13 mouse cellular contexts compared by ENCODE assay signal in genomic region chr12:70129105-70129504, GRCm38 (mm10). TPM values are rescaled to one million over a fixed set of nuclear protein-coding genes. Genes with fewer than 3 reads are reported as not detected.
DNase-seq lines count a peak whose midpoint lies in the region; ATAC-seq and TF ChIP-seq lines count a peak whose summit lies in the region.
"Had no signal": no experiment of that assay in that cellular context is flagged by ENCODE, and none has a peak within 500 bp of the region (broad histone marks: within the 10 kb centered on the region; RNA-seq: fewer than 3 reads in every experiment).

No protein-coding gene starts in this region.

- H3K9ac ChIP-seq in embryonic facial prominence, embryonic 14.5 days (ENCODE audit: low read depth, low read length): no peak overlapping the region
- no peak overlapping the region for H3K9ac ChIP-seq in MEL (ENCODE audit: control insufficient read depth, low read depth, low read length, poor library complexity, severe bottlenecking)
- H3K9ac ChIP-seq: embryonic facial prominence, embryonic 12.5 days; liver, embryonic 13.5 days; neural tube, embryonic 12.5 days had no signal

- no peak overlapping the region for H3K4me2 ChIP-seq in embryonic facial prominence, embryonic 14.5 days (ENCODE audit: low read depth, low read length)
- H3K4me2 ChIP-seq: embryonic facial prominence, embryonic 12.5 days; liver, embryonic 13.5 days; neural tube, embryonic 12.5 days had no signal

- TF ChIP-seq RAD21 in MEL (IDR thresholded peaks at IDR 0.05; ENCODE audit: low read depth, low read length): no peak

- intact Hi-C loops in left cerebral cortex, adult 2 months (cut with DNase I): no loop called here

- H3K27me3 ChIP-seq in embryonic facial prominence, embryonic 14.5 days (replicated peaks; ENCODE audit: control insufficient read depth, insufficient read depth, low read length): no peaks in the 10 kb centered on the region
- no peaks in the 10 kb centered on the region for H3K27me3 ChIP-seq in embryonic facial prominence, embryonic 10.5 days (replicated peaks; ENCODE audit: low read depth, poor library complexity, severe bottlenecking)
- no peaks in the 10 kb centered on the region for H3K27me3 ChIP-seq in MEL (ENCODE audit: control insufficient read depth in 1 of 2, insufficient read depth in 2 of 2, low read length in 2 of 2)
- H3K27me3 ChIP-seq: embryonic facial prominence, embryonic 12.5 days; neural tube, embryonic 12.5 days had no signal

- peak; percentile 37 for TF ChIP-seq CTCF in left cerebral cortex, adult 2 months (IDR thresholded peaks at IDR 0.05)
- peak; percentile 11 to 50 (median 22); a peak in 4 of 6 replicates for TF ChIP-seq CTCF in MEL (IDR thresholded peaks at IDR 0.05 in 2 of 3, conservative IDR thresholded peaks at IDR 0.05 in 1 of 3; ENCODE audit: control insufficient read depth in 1 of 3, insufficient read depth in 1 of 3, low read depth in 2 of 3, low read length in 3 of 3, poor library complexity in 1 of 3, severe bottlenecking in 1 of 3)

- H3K27ac ChIP-seq in embryonic facial prominence, embryonic 14.5 days (replicated peaks; ENCODE audit: low read depth, low read length): no peak overlapping the region
- H3K27ac ChIP-seq in embryonic facial prominence, embryonic 10.5 days (replicated peaks): no peak overlapping the region
- no peak overlapping the region for H3K27ac ChIP-seq in left cerebral cortex, adult 2 months
- H3K27ac ChIP-seq in MEL (ENCODE audit: control insufficient read depth, low read depth, low read length): no peak overlapping the region
- H3K27ac ChIP-seq: embryonic facial prominence, embryonic 12.5 days; liver, embryonic 13.5 days; neural tube, embryonic 12.5 days had no signal

- no peak for TF ChIP-seq EP300 in MEL (IDR thresholded peaks at IDR 0.05; ENCODE audit: low read depth in 1 of 2, low read length in 2 of 2)

- TF ChIP-seq POLR2A in MEL (IDR thresholded peaks at IDR 0.05; ENCODE audit: control insufficient read depth in 1 of 2, insufficient read depth in 1 of 2, low read depth in 1 of 2, low read length in 2 of 2, poor library complexity in 1 of 2): no peak

- H3K9me3 ChIP-seq in embryonic facial prominence, embryonic 14.5 days (ENCODE audit: control insufficient read depth, low read length): no peaks in the 10 kb centered on the region
- H3K9me3 ChIP-seq in embryonic facial prominence, embryonic 10.5 days: no peaks in the 10 kb centered on the region
- H3K9me3 ChIP-seq in MEL (replicated peaks; ENCODE audit: insufficient read depth, low read length): no peaks in the 10 kb centered on the region
- H3K9me3 ChIP-seq: embryonic facial prominence, embryonic 12.5 days; liver, embryonic 13.5 days; neural tube, embryonic 12.5 days had no signal

- 59% methylated on average over 5 of the region's 5 CpGs for WGBS in embryonic facial prominence, embryonic 14.5 days
- 59% methylated on average over 5 of the region's 5 CpGs for WGBS in embryonic facial prominence, embryonic 10.5 days

- no peaks in the 10 kb centered on the region for H3K36me3 ChIP-seq in embryonic facial prominence, embryonic 14.5 days (ENCODE audit: control insufficient read depth, insufficient read depth, low read length)
- H3K36me3 ChIP-seq in embryonic facial prominence, embryonic 10.5 days (replicated peaks): no peaks in the 10 kb centered on the region
- no peaks in the 10 kb centered on the region; a peak in 1 of 4 replicates for H3K36me3 ChIP-seq in MEL (ENCODE audit: control insufficient read depth in 1 of 2, insufficient read depth in 2 of 2, low read length in 2 of 2)
- H3K36me3 ChIP-seq: embryonic facial prominence, embryonic 12.5 days; liver, embryonic 13.5 days; neural tube, embryonic 12.5 days had no signal

- peak; percentile 55; the same call in 1 of the 2 replicates for ATAC-seq in embryonic facial prominence, embryonic 14.5 days (ENCODE audit: low read depth)
- ATAC-seq in megakaryocyte-erythroid progenitor cell, adult 5-6 weeks (replicated peaks; ENCODE audit: low FRiP score, low TSS enrichment, poor library complexity, severe bottlenecking): 0 out of 2 replicates have a peak, but pooled peaks have one; percentile 50

- H3K4me3 ChIP-seq in embryonic facial prominence, embryonic 14.5 days (ENCODE audit: low read depth, low read length): no peak overlapping the region
- no peak overlapping the region for H3K4me3 ChIP-seq in embryonic facial prominence, embryonic 10.5 days
- H3K4me3 ChIP-seq in left cerebral cortex, adult 2 months: no peak overlapping the region
- H3K4me3 ChIP-seq in MEL (ENCODE audit: control insufficient read depth in 1 of 2, insufficient read depth in 1 of 2, low read depth in 2 of 2, low read length in 2 of 2): no peak overlapping the region
- H3K4me3 ChIP-seq: embryonic facial prominence, embryonic 12.5 days; liver, embryonic 13.5 days; neural tube, embryonic 12.5 days had no signal

- H3K79me2 ChIP-seq in MEL (ENCODE audit: control insufficient read depth, insufficient read depth, low read length, poor library complexity): no peaks in the 10 kb centered on the region

- H3K4me1 ChIP-seq in embryonic facial prominence, embryonic 14.5 days (ENCODE audit: control insufficient read depth, insufficient read depth, low read length): no peaks in the 10 kb centered on the region
- peaks cover 16% of the 10 kb centered on the region; the same call in 1 of the 2 replicates for H3K4me1 ChIP-seq in embryonic facial prominence, embryonic 10.5 days
- no peaks in the 10 kb centered on the region for H3K4me1 ChIP-seq in MEL (ENCODE audit: control insufficient read depth in 1 of 2, insufficient read depth in 2 of 2, low read length in 2 of 2)
- H3K4me1 ChIP-seq: liver, embryonic 13.5 days; neural tube, embryonic 12.5 days had no signal

- DNase-seq in embryonic facial prominence, embryonic 14.5 days (ENCODE audit: low spot score): no peak
- no peak for DNase-seq in embryonic facial prominence, embryonic 10.5 days (ENCODE audit: low spot score)
- no peak for DNase-seq in left cerebral cortex, adult 2 months (ENCODE audit: extremely low spot score in 1 of 2, low spot score in 2 of 2)
- no peak for DNase-seq in left cerebral cortex, adult 9 months (ENCODE audit: low spot score in 2 of 2)
- DNase-seq in MEL (ENCODE audit: low read depth, low spot score): no peak
- DNase-seq in right cerebral cortex, adult 18-20 months: no peak
- DNase-seq in embryo, embryonic 11 days: no peak
- DNase-seq: heart, postnatal 4 days; liver, embryonic 13.5 days had no signal

TF ChIP-seq in MEL, 35 proteins besides CTCF, POLR2A, EP300 and RAD21:
- TF ChIP-seq CHD2 (IDR thresholded peaks at IDR 0.05; ENCODE audit: low read length) (no peak), NRF1 (IDR thresholded peaks at IDR 0.05; ENCODE audit: insufficient read depth, low read depth, low read length, poor library complexity, severe bottlenecking) (no peak), SMC3 (IDR thresholded peaks at IDR 0.05; ENCODE audit: low read depth, low read length) (peak; percentile 32; the same call in 1 of the 2 replicates), MYB (IDR thresholded peaks at IDR 0.05; ENCODE audit: low read depth, low read length) (no peak)

RNA-seq across cellular contexts. Expression of gene Nin, which starts 15.6 kb away (rescaled TPM):
- polyA plus RNA-seq in embryonic facial prominence, embryonic 14.5 days (2014; fragmentation: Nextera tagmentation; extraction: Ambion mirVana): 17.0 and 19.2 TPM in 2 replicates
- polyA plus RNA-seq in embryonic facial prominence, embryonic 10.5 days (2016; fragmentation: Nextera tagmentation; extraction: Ambion mirVana): 11.7 and 12.1 TPM in 2 replicates
- 10 to 100 TPM; 67.4 to 82.6 TPM for total RNA-seq in left cerebral cortex, adult 2 months (2021)
- total RNA-seq in MEL (2012; rRNA removed): 45.2 and 48.4 TPM in 2 replicates
- 10 to 100 TPM in 1 of 2 experiments, not detected in 1; 49.1 TPM for polyA plus RNA-seq in MEL (2012; ENCODE audit: insufficient read depth in 1 of 2, insufficient read length in 2 of 2, low read depth in 1 of 2, low replicate concordance in 2 of 2, missing spikeins in 1 of 2)
- total RNA-seq in megakaryocyte-erythroid progenitor cell, adult 5-6 weeks (2014; fragmentation: Nextera tagmentation): 33.1 and 50.1 TPM in 2 replicates
- total RNA-seq in megakaryocyte-erythroid progenitor cell, adult 5-6 weeks (2017): 41.3 and 61.0 TPM in 2 replicates

RNA-seq across cellular contexts. Expression of gene Abhd12b, which starts 24.8 kb away (rescaled TPM):
- polyA plus RNA-seq in embryonic facial prominence, embryonic 14.5 days (2014; fragmentation: Nextera tagmentation; extraction: Ambion mirVana): 0.17 and 0.39 TPM in 2 replicates
- not detected in 2 replicates for polyA plus RNA-seq in embryonic facial prominence, embryonic 10.5 days (2016; fragmentation: Nextera tagmentation; extraction: Ambion mirVana)
- under 1 TPM; 0.14 to 0.37 TPM for total RNA-seq in left cerebral cortex, adult 2 months (2021)
- total RNA-seq in MEL (2012; rRNA removed): 0.10 TPM in 1 of 2 replicates, not detected in the other
- not detected for polyA plus RNA-seq in MEL (2012; ENCODE audit: insufficient read depth in 1 of 2, insufficient read length in 2 of 2, low read depth in 1 of 2, low replicate concordance in 2 of 2, missing spikeins in 1 of 2)
- not detected in 2 replicates for total RNA-seq in megakaryocyte-erythroid progenitor cell, adult 5-6 weeks (2014; fragmentation: Nextera tagmentation)
- total RNA-seq in megakaryocyte-erythroid progenitor cell, adult 5-6 weeks (2017): not detected in 2 replicates
- total RNA-seq: heart, postnatal 4 days; layer of hippocampus, postnatal 25 days had no signal
- polyA plus RNA-seq: liver, embryonic 13.5 days; neural tube, embryonic 12.5 days had no signal
